Mouse (Mus musculus): ENCODE results near the gene Otx2. TPM values are rescaled to one million over a fixed set of nuclear protein-coding genes. Genes with fewer than 3 reads are reported as not detected.

Gene Otx2
- polyA plus RNA-seq, 1 experiment from 2014 or later = 0.15 TPM

DNA sequence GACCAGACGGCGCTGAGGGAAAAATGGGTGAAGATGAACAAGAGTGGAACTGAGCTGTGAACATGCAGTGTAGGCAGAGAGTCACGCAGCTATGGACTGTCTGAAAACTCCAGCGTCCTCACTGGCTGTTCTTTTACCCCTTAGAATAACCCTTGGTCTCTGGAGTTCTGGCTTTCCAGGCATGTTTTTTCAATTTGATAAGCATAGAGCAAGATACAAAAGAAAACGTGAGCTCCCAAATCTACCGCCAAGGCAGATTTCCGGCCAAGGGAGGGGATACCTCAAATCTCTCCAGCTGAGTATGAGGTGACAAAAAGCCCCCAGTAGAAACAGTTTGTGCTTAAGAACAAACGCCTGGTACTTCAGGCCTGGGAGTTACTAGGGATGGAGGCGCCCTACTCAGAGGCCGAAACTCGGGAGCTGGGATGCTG, 5.6 kb downstream of the Otx2 start:
- ATAC-seq (ENCODE audit: insufficient number of reproducible peaks, low FRiP score) = no peak

DNA sequence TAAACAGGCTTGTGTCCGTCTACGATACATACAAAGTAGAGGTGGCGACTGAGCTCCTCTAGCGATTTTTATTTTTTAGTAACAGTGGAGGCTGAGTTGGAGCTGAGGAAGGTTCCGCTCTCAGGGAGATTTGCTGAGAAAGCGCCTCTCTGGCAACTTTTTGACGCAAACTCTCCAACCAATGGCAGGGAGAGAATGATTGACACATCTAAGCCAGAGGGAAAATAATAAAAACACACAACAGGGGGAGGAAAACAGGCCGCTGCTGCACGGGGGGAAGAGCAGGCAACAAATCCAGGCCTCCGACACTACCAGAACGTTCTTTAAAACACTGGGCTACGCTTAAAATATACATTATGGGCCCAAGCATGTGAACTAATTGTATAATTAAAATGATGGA, 6.2 kb downstream of the Otx2 start:
- ATAC-seq (ENCODE audit: insufficient number of reproducible peaks, low FRiP score) = no peak
- peaks cover 66% of the 10 kb centered on the region for H3K27me3 ChIP-seq (replicated peaks)
- H3K9me3 ChIP-seq (replicated peaks) = no peaks in the 10 kb centered on the region
- no peaks in the 10 kb centered on the region for H3K36me3 ChIP-seq
- H3K4me3 ChIP-seq = no peak overlapping the region
- no peak overlapping the region for H3K9ac ChIP-seq
- H3K4me1 ChIP-seq (replicated peaks) = peaks cover 16% of the 10 kb centered on the region
- H3K27ac ChIP-seq (ENCODE audit: poor library complexity, severe bottlenecking) = no peak overlapping the region
- 5% methylated on average over 12 of the region's 12 CpGs for WGBS
- no peak overlapping the region for H3K4me2 ChIP-seq

More for the DNA sequence above, 5.6 kb downstream of the Otx2 start:
- Histone ChIP-seq H3K9ac (no peak overlapping the region), H3K4me2 (no peak overlapping the region), H3K36me3 (no peaks in the 10 kb centered on the region), H3K4me1 (replicated peaks) (peaks cover 14% of the 10 kb centered on the region), H3K27me3 (replicated peaks) (peaks cover 69% of the 10 kb centered on the region), H3K4me3 (no peak overlapping the region), H3K9me3 (replicated peaks) (no peaks in the 10 kb centered on the region), H3K27ac (ENCODE audit: poor library complexity, severe bottlenecking) (no peak overlapping the region)
- 4% methylated on average over 11 of the region's 11 CpGs for WGBS

DNA sequence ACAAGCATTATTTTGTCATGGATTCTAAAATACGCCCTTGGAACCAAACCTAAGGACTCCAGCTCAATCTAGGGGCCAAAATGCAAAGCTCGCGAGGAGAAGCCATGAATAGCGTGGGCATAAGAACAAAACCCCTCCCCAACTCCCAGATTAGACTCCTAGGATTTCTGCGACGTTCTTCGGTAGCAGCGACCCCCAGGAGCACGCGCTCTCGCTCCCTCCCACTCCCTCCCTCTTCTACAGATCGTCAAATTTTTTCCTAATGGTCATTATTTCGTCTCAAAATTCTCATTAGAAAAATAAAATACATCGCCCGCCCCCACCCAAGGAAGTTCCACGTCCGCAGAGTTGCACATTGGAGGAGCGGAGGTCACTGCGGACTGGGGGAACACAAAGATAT, 6.8 kb downstream of the Otx2 start:
- no peak for ATAC-seq (ENCODE audit: insufficient number of reproducible peaks, low FRiP score)
- Histone ChIP-seq H3K4me1 (replicated peaks) (peaks cover 20% of the 10 kb centered on the region), H3K4me2 (no peak overlapping the region), H3K9me3 (replicated peaks) (no peaks in the 10 kb centered on the region), H3K27ac (ENCODE audit: poor library complexity, severe bottlenecking) (no peak overlapping the region), H3K27me3 (replicated peaks) (peaks cover 71% of the 10 kb centered on the region), H3K36me3 (no peaks in the 10 kb centered on the region), H3K9ac (no peak overlapping the region), H3K4me3 (no peak overlapping the region)
- WGBS = under 1% methylated on average over 19 of the region's 19 CpGs

DNA sequence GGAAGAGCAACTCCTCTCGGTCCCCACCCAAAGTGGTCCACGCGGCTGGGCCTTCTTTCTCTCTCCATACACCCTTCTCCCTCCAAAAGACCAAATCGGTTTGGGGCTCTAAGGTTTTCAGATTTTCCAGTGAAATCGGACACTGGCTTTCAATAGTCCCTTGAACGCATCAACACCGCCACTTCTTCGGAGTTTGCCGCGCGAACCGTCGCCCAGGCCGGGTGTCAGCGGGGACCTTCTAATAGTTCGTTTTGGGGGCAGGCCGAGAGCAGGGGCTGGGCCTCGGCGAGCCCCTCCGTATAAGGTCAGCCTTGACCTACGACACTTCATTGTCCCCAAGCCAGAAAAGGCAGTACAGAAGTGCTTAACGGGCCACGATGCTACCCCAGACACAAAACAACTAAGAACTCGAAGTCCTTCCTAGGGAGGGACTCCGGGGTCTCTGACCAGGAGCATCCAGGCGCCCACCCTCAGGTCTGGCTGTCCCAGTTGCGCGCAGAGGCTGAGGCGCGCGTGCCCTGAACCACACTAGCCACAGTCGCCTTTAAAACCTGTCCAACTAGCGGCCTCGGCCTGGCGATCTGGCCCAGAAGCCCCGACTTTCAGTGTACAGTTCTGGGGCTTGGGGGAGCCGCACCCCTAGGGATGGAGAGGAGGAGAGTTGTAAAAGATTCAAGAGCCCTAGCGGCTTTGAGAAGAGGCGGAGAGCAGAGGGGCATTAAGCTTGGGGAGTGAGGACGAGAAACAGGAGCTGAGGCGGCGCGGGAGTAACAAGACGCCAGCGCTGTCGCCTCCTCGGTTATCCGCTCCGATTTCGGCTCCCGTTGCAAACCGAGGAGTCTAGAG, 7.6 kb downstream of the Otx2 start:
- Histone ChIP-seq H3K4me1 (replicated peaks) (peaks cover 20% of the 10 kb centered on the region), H3K4me2 (peak overlapping the region; percentile 46), H3K27ac (ENCODE audit: poor library complexity, severe bottlenecking) (no peak overlapping the region), H3K36me3 (no peaks in the 10 kb centered on the region), H3K9me3 (replicated peaks) (no peaks in the 10 kb centered on the region), H3K27me3 (replicated peaks) (peaks cover 71% of the 10 kb centered on the region), H3K9ac (no peak overlapping the region), H3K4me3 (peak overlapping the region; percentile 12; the same call in 1 of the 2 replicates)
- ATAC-seq (ENCODE audit: insufficient number of reproducible peaks, low FRiP score) = no peak
- under 1% methylated on average over 52 of the region's 52 CpGs for WGBS

DNA sequence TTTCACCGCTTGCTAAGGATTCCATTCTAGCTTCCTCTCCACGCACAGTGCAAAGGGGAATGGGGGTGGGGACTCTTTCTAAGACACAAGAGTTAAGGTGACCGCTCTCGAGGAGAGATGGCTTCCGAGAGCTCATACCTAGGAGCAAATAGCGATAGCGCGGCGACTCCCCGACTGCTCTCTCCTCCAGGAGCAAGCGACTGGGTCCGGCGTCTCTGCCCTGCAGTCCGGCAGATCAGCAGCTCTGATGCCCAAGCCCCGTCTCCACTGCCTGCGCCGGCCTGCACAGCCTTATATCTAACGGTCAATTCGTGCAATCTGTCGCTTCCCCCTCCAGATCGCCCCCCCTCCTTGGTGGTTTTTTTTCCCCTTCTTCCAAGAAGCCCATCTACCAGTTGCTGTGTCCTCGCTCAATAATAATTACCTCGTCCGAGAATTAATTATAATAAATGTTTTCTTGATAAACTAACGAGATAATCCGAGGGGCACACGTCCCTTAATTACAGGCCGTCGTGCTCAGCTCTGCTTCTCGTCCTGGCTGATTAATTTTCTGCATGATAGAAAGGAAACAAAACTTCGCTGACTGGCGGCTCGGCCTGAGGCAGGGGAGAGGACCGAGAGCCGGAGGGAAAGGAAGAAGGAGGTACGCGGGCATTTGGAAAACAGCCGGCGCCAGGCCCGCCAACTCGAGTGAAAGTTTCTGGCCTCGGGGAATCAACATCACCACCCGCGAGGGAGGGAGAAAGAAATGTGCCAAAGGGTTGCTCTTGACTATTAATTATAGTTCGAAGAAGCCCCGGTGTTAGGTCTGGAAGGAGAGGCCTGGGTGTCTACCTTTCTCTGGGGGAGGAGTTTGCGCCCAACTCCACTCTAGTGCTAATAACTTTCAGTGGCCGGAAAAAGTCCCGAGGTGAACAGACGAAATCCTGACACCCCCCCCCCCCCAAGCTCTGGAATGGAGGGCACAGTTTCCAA, 8.5 kb downstream of the Otx2 start:
- Histone ChIP-seq H3K4me2 (peak overlapping the region; percentile 46), H3K9ac (no peak overlapping the region), H3K4me3 (peak overlapping the region; percentile 12), H3K9me3 (replicated peaks) (no peaks in the 10 kb centered on the region), H3K27ac (ENCODE audit: poor library complexity, severe bottlenecking) (no peak overlapping the region), H3K27me3 (replicated peaks) (peaks cover 73% of the 10 kb centered on the region), H3K36me3 (no peaks in the 10 kb centered on the region), H3K4me1 (replicated peaks) (peaks cover 20% of the 10 kb centered on the region)
- no peak for ATAC-seq (ENCODE audit: insufficient number of reproducible peaks, low FRiP score)
- WGBS = 1% methylated on average over 50 of the region's 50 CpGs

DNA sequence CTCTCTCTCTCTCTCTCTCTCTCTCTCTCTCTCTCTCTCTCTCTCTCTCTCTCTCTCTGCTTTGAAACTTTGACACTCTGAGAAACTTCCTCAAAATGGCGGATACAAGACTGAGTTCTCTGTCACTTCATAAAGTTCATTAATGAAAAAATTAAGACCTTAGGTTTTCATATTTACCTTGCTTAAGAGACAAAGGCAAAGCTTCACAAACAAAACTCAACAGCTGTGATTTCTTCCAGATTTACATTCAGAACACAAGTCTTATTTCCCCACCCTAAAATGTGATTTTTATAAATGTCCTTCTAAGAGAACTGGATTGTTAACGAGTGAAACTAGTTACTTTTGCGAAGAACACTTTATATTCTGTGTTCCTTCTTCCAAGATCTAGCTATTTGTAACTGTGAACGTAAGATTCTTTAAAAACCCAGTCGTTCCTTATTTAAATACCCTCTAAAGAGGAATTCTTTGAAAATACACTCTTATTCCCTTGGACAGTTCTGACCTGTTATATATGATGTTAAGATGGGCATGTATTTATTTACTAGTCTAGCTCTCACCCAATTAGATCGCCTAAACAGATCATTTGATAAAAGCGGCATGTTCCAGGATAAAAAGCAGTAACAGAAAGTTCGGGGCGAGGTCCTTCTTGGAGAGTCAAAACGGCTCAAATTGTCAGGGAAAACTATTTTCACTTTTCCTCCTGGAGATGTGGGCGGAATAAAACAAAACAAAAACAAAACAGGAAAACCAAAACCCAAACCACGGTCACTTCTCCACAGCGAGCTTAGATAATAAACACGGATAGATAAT, 9.4 kb downstream of the Otx2 start:
- no peak for ATAC-seq (ENCODE audit: insufficient number of reproducible peaks, low FRiP score)
- no peak overlapping the region for H3K9ac ChIP-seq
- peak overlapping the region; percentile 12; the same call in 1 of the 2 replicates for H3K4me3 ChIP-seq
- WGBS = 3% methylated on average over 14 of the region's 14 CpGs
- no peaks in the 10 kb centered on the region for H3K36me3 ChIP-seq
- H3K4me2 ChIP-seq = peak overlapping the region; percentile 46
- H3K27me3 ChIP-seq (replicated peaks) = peaks cover 75% of the 10 kb centered on the region
- no peak overlapping the region for H3K27ac ChIP-seq (ENCODE audit: poor library complexity, severe bottlenecking)
- H3K4me1 ChIP-seq (replicated peaks) = peaks cover 20% of the 10 kb centered on the region
- H3K9me3 ChIP-seq (replicated peaks) = no peaks in the 10 kb centered on the region

DNA sequence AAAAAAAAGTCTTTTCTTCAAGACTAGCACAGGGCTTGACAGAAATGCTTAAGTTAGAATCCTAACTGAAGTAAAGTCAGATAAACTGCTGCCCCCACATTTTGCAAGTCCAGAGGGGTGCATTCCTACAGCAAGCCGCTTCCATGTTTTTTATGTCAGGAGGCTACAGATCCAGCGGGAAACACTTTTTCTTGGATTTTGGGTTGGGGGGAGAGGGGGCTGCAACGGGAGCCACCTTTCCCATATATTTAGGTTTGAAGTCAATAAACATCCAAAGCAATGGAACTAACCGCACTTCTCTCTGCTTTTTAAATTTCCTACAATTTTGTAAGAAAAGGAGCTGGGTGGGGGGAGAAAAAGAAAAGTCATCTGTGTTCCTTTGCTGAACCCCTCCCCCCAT, 10.1 kb downstream of the Otx2 start:
- no peaks in the 10 kb centered on the region for H3K9me3 ChIP-seq (replicated peaks)
- peaks cover 16% of the 10 kb centered on the region for H3K4me1 ChIP-seq (replicated peaks)
- no peak overlapping the region for H3K9ac ChIP-seq
- H3K36me3 ChIP-seq = no peaks in the 10 kb centered on the region
- no peak overlapping the region for H3K4me2 ChIP-seq
- H3K27ac ChIP-seq (ENCODE audit: poor library complexity, severe bottlenecking) = no peak overlapping the region
- no peak for ATAC-seq (ENCODE audit: insufficient number of reproducible peaks, low FRiP score)
- H3K27me3 ChIP-seq (replicated peaks) = peaks cover 75% of the 10 kb centered on the region
- H3K4me3 ChIP-seq = no peak overlapping the region
- 3% methylated on average over 4 of the region's 4 CpGs for WGBS

DNA sequence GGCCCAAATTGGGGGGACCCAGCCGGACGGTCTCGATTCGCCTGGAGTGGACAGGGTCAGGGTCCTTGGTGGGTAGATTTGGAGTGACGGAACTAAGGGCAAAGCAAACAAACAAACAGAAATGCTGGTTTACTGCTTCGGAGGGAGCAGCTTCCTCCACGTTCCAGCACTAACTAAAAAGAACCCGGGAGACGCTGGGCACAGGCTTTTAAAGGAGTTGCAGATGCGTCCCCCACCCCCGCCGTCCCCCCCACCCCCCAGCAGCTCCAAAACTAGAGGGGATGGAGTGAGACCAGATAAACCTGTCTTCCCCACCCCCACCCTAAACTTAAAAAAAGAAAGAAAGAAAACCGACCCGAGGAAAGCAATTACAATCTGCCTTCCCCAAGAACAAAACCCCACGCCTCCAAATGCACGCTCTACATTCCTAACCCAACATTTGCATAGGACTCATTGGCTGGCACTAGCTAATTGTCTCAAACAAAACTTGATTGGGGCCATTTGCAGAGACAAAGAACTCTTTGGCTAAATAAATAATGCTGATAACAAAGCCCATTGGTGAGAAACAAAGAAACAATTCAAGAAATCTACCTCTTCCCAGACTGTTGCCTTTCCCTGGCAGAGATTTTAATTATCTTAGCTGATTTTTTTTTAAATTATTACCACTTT, 10.9 kb downstream of the Otx2 start:
- Histone ChIP-seq H3K4me3 (0 out of 2 replicates have a peak overlapping the region, but pooled peaks have one; percentile 20), H3K4me1 (replicated peaks) (peaks cover 16% of the 10 kb centered on the region)
- no peak for ATAC-seq (ENCODE audit: insufficient number of reproducible peaks, low FRiP score)

DNA sequence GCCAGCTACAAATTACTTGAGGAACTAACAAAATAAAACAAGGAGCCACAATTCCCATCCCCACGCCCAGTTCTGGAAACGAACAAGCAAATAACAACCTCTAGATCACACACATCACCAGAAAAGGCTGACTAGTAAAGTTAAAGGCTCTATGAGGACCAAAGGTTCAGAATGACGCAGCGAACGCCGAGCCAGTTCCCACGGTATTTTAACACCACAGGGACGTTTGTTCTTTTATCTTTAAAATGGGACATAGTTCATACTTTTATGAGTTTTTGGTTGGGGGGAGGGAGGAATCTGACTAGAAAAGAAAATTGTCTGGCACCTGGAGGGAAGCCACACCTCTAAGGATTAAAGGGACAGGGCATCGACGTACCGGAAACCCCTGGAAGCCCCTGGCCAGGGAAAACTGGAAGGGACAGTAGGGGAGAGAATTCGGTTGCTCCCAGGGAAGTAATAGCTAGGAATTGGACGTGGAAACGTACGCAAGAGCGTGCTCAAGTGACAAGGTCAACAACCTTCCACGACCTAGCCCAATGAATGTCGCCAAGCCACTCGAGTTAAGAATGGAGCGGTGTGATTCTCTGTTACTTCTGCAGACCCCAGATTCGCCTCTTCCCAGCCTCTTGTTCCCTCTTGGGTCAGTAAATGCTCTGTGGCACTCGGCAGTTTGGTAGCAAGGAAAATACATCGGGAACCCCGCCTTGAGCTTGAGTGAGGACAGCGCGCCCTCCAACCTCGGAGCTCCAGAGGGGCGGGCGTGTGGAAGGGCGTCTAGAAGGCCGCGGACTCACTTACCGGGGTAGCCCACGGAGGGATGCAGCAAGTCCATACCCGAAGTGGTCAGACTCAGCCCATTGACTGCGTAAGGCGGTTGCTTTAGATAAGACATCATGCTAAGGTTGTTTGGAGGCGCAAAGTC, 11.7 kb downstream of the Otx2 start:
- Histone ChIP-seq H3K4me3 (peak overlapping the region; percentile 20; the same call in 1 of the 2 replicates), H3K27ac (ENCODE audit: poor library complexity, severe bottlenecking) (no peak overlapping the region), H3K36me3 (no peaks in the 10 kb centered on the region), H3K4me1 (replicated peaks) (peaks cover 16% of the 10 kb centered on the region), H3K4me2 (peak overlapping the region; percentile 14; the same call in 1 of the 2 replicates), H3K9ac (no peak overlapping the region), H3K9me3 (replicated peaks) (no peaks in the 10 kb centered on the region), H3K27me3 (replicated peaks) (peaks cover 78% of the 10 kb centered on the region)
- WGBS = 4% methylated on average over 38 of the region's 38 CpGs
- no peak for ATAC-seq (ENCODE audit: insufficient number of reproducible peaks, low FRiP score)

More for the DNA sequence above, 10.9 kb downstream of the Otx2 start:
- H3K4me2 ChIP-seq = peak overlapping the region; percentile 14; the same call in 1 of the 2 replicates
- H3K36me3 ChIP-seq = no peaks in the 10 kb centered on the region
- peaks cover 75% of the 10 kb centered on the region for H3K27me3 ChIP-seq (replicated peaks)
- H3K27ac ChIP-seq (ENCODE audit: poor library complexity, severe bottlenecking) = no peak overlapping the region
- WGBS = 2% methylated on average over 16 of the region's 16 CpGs
- no peaks in the 10 kb centered on the region for H3K9me3 ChIP-seq (replicated peaks)
- H3K9ac ChIP-seq = no peak overlapping the region

Data from heart, embryonic 12.5 days (tissue).